Comparison of ENCODE assay signal across 8 mouse cellular contexts in genomic region chr15:87544401-87545129, GRCm38 (mm10). TPM values are rescaled to one million over a fixed set of nuclear protein-coding genes. Genes with fewer than 3 reads are reported as not detected.
DNase-seq lines count a peak whose midpoint lies in the region; ATAC-seq and TF ChIP-seq lines count a peak whose summit lies in the region.

No protein-coding gene starts in this region.

- under 1% methylated on average over 81 of the region's 84 CpGs for WGBS in heart, embryonic 15.5 days
- WGBS in limb, embryonic 13.5 days: under 1% methylated on average over 77 of the region's 84 CpGs
- under 1% methylated on average over 72 of the region's 84 CpGs for WGBS in neural tube, embryonic 13.5 days

- peak; percentile 13 for DNase-seq in adrenal gland, adult 2 months
- no peak for DNase-seq in adrenal gland, adult 18-20 months (ENCODE audit: low spot score in 2 of 2)
- DNase-seq in T-cell, adult 2 months (ENCODE audit: low spot score): no peak

- no peak for TF ChIP-seq POLR2A in cortical plate, adult 2 months (IDR thresholded peaks at IDR 0.05; ENCODE audit: extremely low read depth, insufficient read depth, low read length)

- H3K9me3 ChIP-seq in E14TG2a.4 (ENCODE audit: low read length): no peaks in the 10 kb centered on the region
- no peaks in the 10 kb centered on the region for H3K9me3 ChIP-seq in heart, embryonic 15.5 days (replicated peaks)
- no peaks in the 10 kb centered on the region for H3K9me3 ChIP-seq in limb, embryonic 13.5 days
- H3K9me3 ChIP-seq in neural tube, embryonic 13.5 days: no peaks in the 10 kb centered on the region

- no peaks in the 10 kb centered on the region for H3K36me3 ChIP-seq in E14TG2a.4 (ENCODE audit: insufficient read depth, low read length)
- H3K36me3 ChIP-seq in heart, embryonic 15.5 days: no peaks in the 10 kb centered on the region
- no peaks in the 10 kb centered on the region for H3K36me3 ChIP-seq in limb, embryonic 13.5 days
- no peaks in the 10 kb centered on the region for H3K36me3 ChIP-seq in neural tube, embryonic 13.5 days

- H3K4me3 ChIP-seq in E14TG2a.4 (replicated peaks; ENCODE audit: low read length): peak overlapping the region; percentile 80
- H3K4me3 ChIP-seq in cortical plate, adult 2 months (ENCODE audit: insufficient read depth, low read length): peak overlapping the region; percentile 87
- H3K4me3 ChIP-seq in heart, embryonic 15.5 days: peak overlapping the region; percentile 50
- peak overlapping the region; percentile 56 for H3K4me3 ChIP-seq in limb, embryonic 13.5 days
- peak overlapping the region; percentile 87 for H3K4me3 ChIP-seq in neural tube, embryonic 13.5 days

- peak; percentile 57; the same call in 1 of the 2 replicates for ATAC-seq in heart, embryonic 15.5 days (replicated peaks; ENCODE audit: insufficient number of reproducible peaks, insufficient read depth, low FRiP score, low read depth)
- peak; percentile 79 for ATAC-seq in limb, embryonic 13.5 days (ENCODE audit: low FRiP score, low read depth)
- ATAC-seq in neural tube, embryonic 13.5 days (ENCODE audit: low read depth): peak; percentile 69

- H3K27ac ChIP-seq in cortical plate, adult 2 months (ENCODE audit: insufficient read depth, low read length): peak overlapping the region; percentile 91
- H3K27ac ChIP-seq in heart, embryonic 15.5 days: no peak overlapping the region
- no peak overlapping the region for H3K27ac ChIP-seq in limb, embryonic 13.5 days
- H3K27ac ChIP-seq in neural tube, embryonic 13.5 days (replicated peaks): peak overlapping the region; percentile 88

- H3K4me2 ChIP-seq in heart, embryonic 15.5 days: peak overlapping the region; percentile 86
- H3K4me2 ChIP-seq in limb, embryonic 13.5 days (replicated peaks): peak overlapping the region; percentile 92
- peak overlapping the region; percentile 77 for H3K4me2 ChIP-seq in neural tube, embryonic 13.5 days

- peaks cover 90% of the 10 kb centered on the region for H3K27me3 ChIP-seq in E14TG2a.4 (ENCODE audit: insufficient read depth, low read length)
- H3K27me3 ChIP-seq in heart, embryonic 15.5 days: peaks cover 95% of the 10 kb centered on the region
- peaks cover 98% of the 10 kb centered on the region for H3K27me3 ChIP-seq in limb, embryonic 13.5 days
- H3K27me3 ChIP-seq in neural tube, embryonic 13.5 days: peaks cover 29% of the 10 kb centered on the region

- no peak for TF ChIP-seq CTCF in E14TG2a.4 (conservative IDR thresholded peaks at IDR 0.05; ENCODE audit: low read length)
- TF ChIP-seq CTCF in cortical plate, adult 2 months (IDR thresholded peaks at IDR 0.05; ENCODE audit: extremely low read depth, insufficient read depth, low read length): no peak

- H3K4me1 ChIP-seq in E14TG2a.4 (replicated peaks; ENCODE audit: low read depth, low read length): peaks cover 5% of the 10 kb centered on the region
- peaks cover 1% of the 10 kb centered on the region for H3K4me1 ChIP-seq in cortical plate, adult 2 months (ENCODE audit: control insufficient read depth, insufficient read depth, low read length)
- H3K4me1 ChIP-seq in heart, embryonic 15.5 days (replicated peaks): peaks cover 13% of the 10 kb centered on the region
- peaks cover 11% of the 10 kb centered on the region for H3K4me1 ChIP-seq in limb, embryonic 13.5 days
- peaks cover 47% of the 10 kb centered on the region for H3K4me1 ChIP-seq in neural tube, embryonic 13.5 days (replicated peaks)

- H3K9ac ChIP-seq in heart, embryonic 15.5 days: 0 out of 2 replicates have a peak overlapping the region, but pooled peaks have one; percentile 7
- H3K9ac ChIP-seq in limb, embryonic 13.5 days: peak overlapping the region; percentile 66
- H3K9ac ChIP-seq in neural tube, embryonic 13.5 days: peak overlapping the region; percentile 93

RNA-seq across cellular contexts. Expression of gene Fam19a5, which starts 0.5 kb away (rescaled TPM):
- 10 to 100 TPM; 14.0 to 15.6 TPM for total RNA-seq in adrenal gland, adult 2 months (2021)
- 19.7 and 19.9 TPM in 2 replicates for polyA plus RNA-seq in adrenal gland, adult 2 months (2012; rRNA removed)
- 10 to 100 TPM in 1 of 2 experiments, 1 to 10 TPM in 1; 4.6 to 15.9 TPM for total RNA-seq in adrenal gland, adult 18-20 months (2021)
- 102 and 104 TPM in 2 replicates for polyA plus RNA-seq in cortical plate, adult 2 months (2012; rRNA removed)
- polyA plus RNA-seq in heart, embryonic 15.5 days (2015; fragmentation: Nextera tagmentation; extraction: Ambion mirVana): 0.53 and 0.91 TPM in 2 replicates
- polyA plus RNA-seq in limb, embryonic 13.5 days (2015; fragmentation: Nextera tagmentation; extraction: Ambion mirVana): 4.0 and 4.8 TPM in 2 replicates
- 19.8 and 22.9 TPM in 2 replicates for polyA plus RNA-seq in neural tube, embryonic 13.5 days (2015; fragmentation: Nextera tagmentation; extraction: Ambion mirVana)

Comparison
In these comparisons a context has a peak if more than half of its experiments do, and no peak if none do; other contexts are left out.
1. H3K27ac ChIP-seq: peak in cortical plate, adult 2 months (single experiment) and neural tube, embryonic 13.5 days (single experiment); none in heart, embryonic 15.5 days (single experiment) and limb, embryonic 13.5 days (single experiment).
2. H3K9ac ChIP-seq: peak in every context shown above with its lines; median percentile 93 in neural tube, embryonic 13.5 days; 66 in limb, embryonic 13.5 days; 7 in heart, embryonic 15.5 days.
3. Peak in every context shown above with its lines, with median percentiles within 50 percentile points of each other: H3K4me3 ChIP-seq, ATAC-seq and H3K4me2 ChIP-seq.